Mouse (Mus musculus) bone marrow macrophage, adult 2 months (primary cell): ENCODE data around the gene Zp2. TPM values are rescaled to one million over a fixed set of nuclear protein-coding genes. Genes with fewer than 3 reads are reported as not detected.

Experiments
- H3K27ac ChIP-seq: 2 replicates; pipeline ENCODE4 v1.5.1; 2012; ENCODE audit warnings: low read depth, low read length; ENCODE audit not compliant: insufficient read depth
- H3K4me1 ChIP-seq: 2 replicates; pipeline ENCODE4 v1.6.1; 2012; ENCODE audit warnings: low read length; ENCODE audit not compliant: control insufficient read depth, insufficient read depth
- H3K4me3 ChIP-seq: 2 replicates; pipeline ENCODE4 v1.5.1; 2012; ENCODE audit warnings: mild to moderate bottlenecking, low read length, moderate library complexity; ENCODE audit not compliant: insufficient read depth
- CTCF ChIP-seq: IDR thresholded peaks from 2 replicates; pipeline ENCODE4 v1.5.1; 2012; ENCODE audit warnings: low read depth, mild to moderate bottlenecking, low read length, moderate library complexity
- POLR2A ChIP-seq: IDR thresholded peaks from 2 replicates; pipeline ENCODE4 v1.6.1; 2012; ENCODE audit warnings: mild to moderate bottlenecking, low read depth, low read length, borderline replicate concordance
- polyA plus RNA-seq: library from polyadenylated mRNA; stranded (reverse); fragments of >200 nt; gene quantifications from 2 replicates; pipeline ENCODE4 v1.2.4, GENCODE M21; 2012; ENCODE audit not compliant: missing spikeins, insufficient read depth, insufficient read length

The Zp2 gene
- not detected in 2 replicates for polyA plus RNA-seq

DNA sequence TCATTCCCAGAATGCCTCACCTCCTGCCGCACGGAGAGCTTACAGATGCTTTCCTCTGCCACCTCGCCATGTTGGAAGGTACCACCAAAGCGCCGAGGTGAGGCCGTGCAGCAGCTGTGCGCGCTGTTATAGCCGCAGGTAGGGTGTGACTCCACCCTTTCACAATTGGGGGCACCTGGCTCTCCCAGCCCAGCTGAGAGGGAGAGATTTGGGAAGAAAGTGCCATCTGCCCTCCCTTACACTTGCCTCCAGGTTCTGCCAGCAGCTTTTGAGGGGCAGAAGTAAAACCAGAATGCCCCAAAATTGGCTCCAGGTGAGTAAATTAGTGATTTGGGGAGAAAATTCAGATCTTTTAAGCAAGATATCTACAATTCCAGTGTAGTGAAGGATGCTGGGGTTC is at the start of gene Zp2:
Gene Zp2 (minus strand): TSS at position 101 of the 400 bp plus-strand sequence.
- no peak within 1 kb of the TSS for H3K4me3 ChIP-seq
- TF ChIP-seq CTCF (no peak), POLR2A (no peak)
- H3K4me1 ChIP-seq: peaks cover 7% of the 10 kb centered on the region
- no peak within 1 kb of the TSS for H3K27ac ChIP-seq

- Histone ChIP-seq H3K4me3 (no peak overlapping the region), H3K27ac (no peak overlapping the region), H3K4me1 (no peaks in the 10 kb centered on the region)
- no peak for TF ChIP-seq CTCF
- TF ChIP-seq POLR2A: no peak
Measured at GRCm38 (mm10) chr7:120192816-120193215, 47.7 kb upstream of the Zp2 start.

GRCm38 (mm10) chr7:120192207-120192606 is 47.1 kb upstream of the Zp2 start:
- no peak overlapping the region for H3K27ac ChIP-seq
- no peaks in the 10 kb centered on the region for H3K4me1 ChIP-seq
- no peak overlapping the region for H3K4me3 ChIP-seq
- no peak for TF ChIP-seq CTCF
- no peak for TF ChIP-seq POLR2A

DNA sequence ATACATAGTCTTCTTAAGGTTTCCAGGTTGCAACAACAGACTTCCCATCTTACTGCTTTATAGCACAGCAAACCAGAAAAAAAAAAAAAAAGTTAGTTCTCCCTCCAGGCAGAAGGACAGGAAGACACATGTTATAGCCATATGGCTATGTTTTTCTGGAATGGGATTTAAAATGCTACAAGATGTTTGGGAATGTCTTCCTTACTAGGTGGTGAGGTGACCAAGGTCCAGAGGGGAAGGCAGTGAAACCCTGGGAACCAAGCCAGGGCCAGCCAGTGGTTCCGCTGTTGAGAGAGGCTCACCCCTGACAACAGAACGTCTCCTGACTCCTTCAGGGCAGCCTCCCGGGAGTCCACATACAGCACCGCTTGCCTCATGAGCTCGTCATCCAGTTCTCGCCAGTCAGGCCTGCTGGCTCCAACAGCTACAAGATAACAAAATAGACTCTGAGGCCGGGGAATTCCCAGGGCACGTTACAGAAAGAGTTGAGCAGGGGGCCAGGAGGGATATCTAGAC is 45.1 kb upstream of the Zp2 start:
- H3K4me1 ChIP-seq: no peaks in the 10 kb centered on the region
- TF ChIP-seq CTCF (no peak), POLR2A (no peak)
- no peak overlapping the region for H3K4me3 ChIP-seq
- H3K27ac ChIP-seq: no peak overlapping the region

- TF ChIP-seq CTCF: no peak
- TF ChIP-seq POLR2A: no peak
- H3K4me3 ChIP-seq: no peak overlapping the region
- no peak overlapping the region for H3K27ac ChIP-seq
- no peaks in the 10 kb centered on the region for H3K4me1 ChIP-seq
Measured at GRCm38 (mm10) chr7:120189369-120190149, 44.5 kb upstream of the Zp2 start.

GRCm38 (mm10) chr7:120188946-120189345 is 43.9 kb upstream of the Zp2 start:
- TF ChIP-seq CTCF: no peak
- no peak for TF ChIP-seq POLR2A
- Histone ChIP-seq H3K27ac (no peak overlapping the region), H3K4me1 (no peaks in the 10 kb centered on the region), H3K4me3 (no peak overlapping the region)

DNA sequence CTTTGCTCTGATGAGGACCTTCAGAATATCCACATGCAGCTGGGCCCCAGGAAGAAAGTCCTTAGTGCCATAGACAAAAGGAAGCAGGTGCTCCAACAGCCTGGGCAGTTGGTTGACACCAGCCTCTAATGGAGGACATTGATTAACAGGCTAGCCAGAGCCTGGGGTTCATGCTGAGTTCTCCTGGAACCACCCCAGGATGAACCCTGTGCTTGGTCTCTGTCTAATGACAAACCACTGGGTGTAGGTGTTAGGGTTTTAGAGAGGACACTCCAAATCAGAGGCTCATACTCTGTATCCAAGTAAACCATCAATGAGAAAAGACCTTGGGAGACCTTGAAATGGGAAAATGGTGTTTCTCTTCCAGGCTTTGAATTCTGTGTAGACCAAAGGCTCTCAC is 37.8 kb upstream of the Zp2 start:
- Histone ChIP-seq H3K4me3 (no peak overlapping the region), H3K27ac (no peak overlapping the region), H3K4me1 (no peaks in the 10 kb centered on the region)
- TF ChIP-seq POLR2A: no peak
- no peak for TF ChIP-seq CTCF

- Histone ChIP-seq H3K4me3 (no peak overlapping the region), H3K4me1 (no peaks in the 10 kb centered on the region), H3K27ac (no peak overlapping the region)
- TF ChIP-seq POLR2A: no peak
- no peak for TF ChIP-seq CTCF
Measured at GRCm38 (mm10) chr7:120181401-120182230, 36.5 kb upstream of the Zp2 start.

DNA sequence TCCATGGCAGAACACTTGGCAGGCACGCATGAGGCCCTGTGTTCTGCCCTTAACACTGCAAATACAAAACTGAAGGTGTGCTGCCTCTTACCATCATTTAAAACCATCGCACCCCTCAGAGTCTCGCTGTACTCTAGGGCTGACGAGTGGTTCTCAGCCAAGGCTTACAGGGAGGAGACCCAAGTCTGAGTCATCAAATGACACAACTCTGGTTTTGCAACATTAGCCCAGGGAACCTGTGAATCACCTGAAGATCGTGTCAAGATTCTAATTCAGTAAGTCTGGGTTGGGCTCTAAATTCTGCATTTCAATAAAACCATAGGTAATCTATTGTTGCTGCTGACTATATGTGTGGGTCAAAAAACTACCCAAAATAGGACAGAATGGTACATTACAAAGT is 35.5 kb upstream of the Zp2 start:
- no peak overlapping the region for H3K27ac ChIP-seq
- TF ChIP-seq POLR2A (no peak), CTCF (no peak)
- H3K4me1 ChIP-seq: no peaks in the 10 kb centered on the region
- no peak overlapping the region for H3K4me3 ChIP-seq

DNA sequence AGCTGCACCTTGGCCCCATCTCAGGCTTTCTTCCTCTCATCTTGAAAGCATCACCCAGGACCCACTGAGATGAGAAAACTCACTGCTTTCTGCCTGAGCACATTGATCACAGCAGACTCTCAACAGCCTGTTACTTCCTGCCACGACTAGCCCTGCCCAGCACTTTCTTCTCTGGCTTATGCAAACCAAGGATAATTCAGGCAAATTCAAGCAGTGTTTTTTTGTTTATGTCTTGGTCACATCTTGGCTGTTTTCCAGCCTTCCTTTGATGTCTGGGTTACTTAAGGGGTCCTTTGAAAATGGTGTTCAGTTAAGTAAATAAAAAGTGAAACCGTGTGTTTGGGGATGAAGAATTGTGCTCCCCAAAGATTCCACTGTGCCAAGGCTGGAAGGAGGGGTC is 33.8 kb upstream of the Zp2 start:
- Histone ChIP-seq H3K4me1 (no peaks in the 10 kb centered on the region), H3K4me3 (no peak overlapping the region), H3K27ac (no peak overlapping the region)
- TF ChIP-seq CTCF (no peak), POLR2A (no peak)
